Mouse (Mus musculus) stomach, postnatal 0 days (tissue): ENCODE measurements around the gene Ptcra.

ENCODE experiments used
- CTCF ChIP-seq: IDR thresholded peaks from 2 replicates; pipeline ENCODE4 v1.5.1; 2016; ENCODE audit warnings: antibody characterized with exemption, low read depth, mild to moderate bottlenecking, moderate library complexity
- EP300 ChIP-seq: optimal IDR thresholded peaks from 2 replicates; pipeline ENCODE3; 2016; ENCODE audit warnings: antibody characterized with exemption

GRCm38 (mm10) chr17:46745506-46745905 lies 18.0 kb downstream of the Ptcra start:
- no peak for TF ChIP-seq EP300
- TF ChIP-seq CTCF = no peak
